Mouse (Mus musculus) lung, postnatal 25 days (tissue): ENCODE results near the gene Gm21725.
"Not testable (repeated sequence)": the region's sequence is repeated elsewhere in the genome, so short reads cannot be mapped to it uniquely, and the experiment has no call there.

Experiments used
- DNase-seq: peaks from one replicate; pipeline ENCODE4 v3.0.0; 2022; ENCODE audit warnings: low spot score

The Gm21725 gene

DNA sequence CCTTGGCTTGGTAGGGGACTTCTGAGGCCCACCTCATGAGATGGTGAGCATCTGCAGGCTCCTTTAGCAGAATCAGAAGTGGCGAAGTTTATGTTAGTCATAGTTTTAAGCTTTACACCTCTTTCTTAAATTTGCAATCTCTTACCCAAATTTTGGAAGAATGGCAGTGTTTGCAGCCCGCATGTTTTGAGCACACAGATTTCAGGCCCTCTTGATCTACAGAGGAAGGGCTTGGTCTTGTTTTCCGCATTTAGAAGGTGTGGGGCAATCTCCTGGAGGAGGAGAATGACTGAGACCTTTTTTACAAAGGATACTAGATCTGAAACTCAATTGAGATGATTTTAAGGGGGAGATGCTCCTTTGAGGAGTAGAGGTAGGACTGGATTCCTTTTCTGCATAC, at the start of gene Gm21725:
Gm21725 (minus strand) TSS at position 101 of the 400 bp plus-strand sequence.
- DNase-seq, result not testable (repeated sequence)
